In the genomic region with DNA sequence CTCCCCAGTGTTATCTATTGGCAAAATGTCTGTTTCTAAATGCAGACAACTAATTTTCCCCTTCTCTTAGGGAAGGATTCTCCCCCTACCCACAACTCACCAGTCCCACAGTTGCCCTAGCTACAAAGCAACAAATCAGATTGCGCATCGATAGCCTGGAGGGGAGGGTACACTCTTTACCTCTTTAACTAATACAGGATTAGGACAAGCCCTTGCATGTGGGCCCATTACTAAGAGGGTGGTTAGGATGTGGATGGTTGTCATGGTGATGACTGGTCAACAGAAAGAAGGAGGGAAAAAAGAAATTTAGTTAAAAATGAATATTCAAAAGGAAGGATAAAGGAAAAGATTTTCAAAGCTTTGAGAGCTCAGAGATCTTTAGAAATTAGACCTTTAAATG, we compare ENCODE assay signal across 25 mouse cellular contexts. TPM values are rescaled to one million over a fixed set of nuclear protein-coding genes. Genes with fewer than 3 reads are reported as not detected.
DNase-seq lines count a peak whose midpoint lies in the region; ATAC-seq and TF ChIP-seq lines count a peak whose summit lies in the region.
"Had no signal": no experiment of that assay in that cellular context is flagged by ENCODE, and none has a peak within 500 bp of the region (broad histone marks: within the 10 kb centered on the region; RNA-seq: fewer than 3 reads in every experiment).

No protein-coding gene starts in this region.

- no peak overlapping the region for H3K27ac ChIP-seq in forebrain, embryonic 13.5 days
- no peak overlapping the region for H3K27ac ChIP-seq in forebrain, embryonic 11.5 days (ENCODE audit: low read depth, low read length)
- no peak overlapping the region for H3K27ac ChIP-seq in forebrain, embryonic 16.5 days (ENCODE audit: low read length)
- no peak overlapping the region for H3K27ac ChIP-seq in forebrain, embryonic 15.5 days (replicated peaks)
- no peak overlapping the region for H3K27ac ChIP-seq in forebrain, postnatal 0 days (ENCODE audit: low read depth, low read length)
- H3K27ac ChIP-seq in forebrain, embryonic 10.5 days: no peak overlapping the region
- H3K27ac ChIP-seq in heart, embryonic 11.5 days (ENCODE audit: low read depth, low read length): no peak overlapping the region

- H3K36me3 ChIP-seq in forebrain, embryonic 13.5 days (ENCODE audit: poor library complexity, severe bottlenecking): no peaks in the 10 kb centered on the region
- H3K36me3 ChIP-seq in forebrain, embryonic 11.5 days (ENCODE audit: control insufficient read depth, insufficient read depth, low read length): no peaks in the 10 kb centered on the region
- H3K36me3 ChIP-seq in forebrain, embryonic 16.5 days (ENCODE audit: control insufficient read depth, insufficient read depth): no peaks in the 10 kb centered on the region
- H3K36me3 ChIP-seq in forebrain, embryonic 15.5 days: no peaks in the 10 kb centered on the region
- no peaks in the 10 kb centered on the region for H3K36me3 ChIP-seq in forebrain, postnatal 0 days (ENCODE audit: insufficient read depth)
- H3K36me3 ChIP-seq in forebrain, embryonic 10.5 days (replicated peaks): no peaks in the 10 kb centered on the region
- H3K36me3 ChIP-seq in heart, embryonic 11.5 days (ENCODE audit: control insufficient read depth, insufficient read depth, low read length): no peaks in the 10 kb centered on the region
- H3K36me3 ChIP-seq: G1E had no signal

- no peaks in the 10 kb centered on the region for H3K4me1 ChIP-seq in forebrain, embryonic 13.5 days
- H3K4me1 ChIP-seq in forebrain, embryonic 11.5 days (replicated peaks; ENCODE audit: control insufficient read depth, insufficient read depth, low read length): no peaks in the 10 kb centered on the region
- H3K4me1 ChIP-seq in forebrain, embryonic 16.5 days (replicated peaks; ENCODE audit: control insufficient read depth, insufficient read depth, low read length): no peaks in the 10 kb centered on the region
- no peaks in the 10 kb centered on the region for H3K4me1 ChIP-seq in forebrain, embryonic 15.5 days
- H3K4me1 ChIP-seq in forebrain, postnatal 0 days (ENCODE audit: insufficient read depth): no peaks in the 10 kb centered on the region
- no peaks in the 10 kb centered on the region for H3K4me1 ChIP-seq in forebrain, embryonic 10.5 days
- no peaks in the 10 kb centered on the region for H3K4me1 ChIP-seq in heart, embryonic 11.5 days (ENCODE audit: control insufficient read depth, insufficient read depth, low read length)

- ATAC-seq in forebrain, embryonic 13.5 days: 0 out of 2 replicates have a peak, but pooled peaks have one; percentile 36
- no peak for ATAC-seq in forebrain, embryonic 11.5 days (replicated peaks; ENCODE audit: low FRiP score)
- peak; percentile 55; the same call in 1 of the 2 replicates for ATAC-seq in forebrain, embryonic 16.5 days
- no peak; the same call in 1 of the 2 replicates for ATAC-seq in forebrain, embryonic 15.5 days (replicated peaks)
- ATAC-seq in forebrain, postnatal 0 days: peak; percentile 70; the same call in 1 of the 2 replicates
- ATAC-seq in heart, embryonic 11.5 days (replicated peaks; ENCODE audit: insufficient number of reproducible peaks, low FRiP score, low TSS enrichment): no peak
- ATAC-seq: activated CD4-positive, CD25-positive, alpha-beta regulatory T cell, adult 4 months; CD4-positive, CD25-positive, alpha-beta regulatory T cell, adult 4 months; Patski had no signal

- no peak overlapping the region for H3K4me3 ChIP-seq in forebrain, embryonic 13.5 days
- no peak overlapping the region for H3K4me3 ChIP-seq in forebrain, embryonic 11.5 days (ENCODE audit: low read depth, low read length)
- no peak overlapping the region for H3K4me3 ChIP-seq in forebrain, embryonic 16.5 days (replicated peaks; ENCODE audit: low read length)
- H3K4me3 ChIP-seq in forebrain, embryonic 15.5 days: no peak overlapping the region
- no peak overlapping the region for H3K4me3 ChIP-seq in forebrain, postnatal 0 days (ENCODE audit: low read depth, low read length)
- no peak overlapping the region for H3K4me3 ChIP-seq in forebrain, embryonic 10.5 days
- H3K4me3 ChIP-seq in heart, embryonic 11.5 days (ENCODE audit: low read depth, low read length): no peak overlapping the region

- no peak overlapping the region for H3K4me2 ChIP-seq in forebrain, embryonic 13.5 days
- H3K4me2 ChIP-seq in forebrain, embryonic 11.5 days (ENCODE audit: low read depth, low read length, severe bottlenecking): no peak overlapping the region
- H3K4me2 ChIP-seq in forebrain, embryonic 16.5 days (ENCODE audit: low read length): no peak overlapping the region
- no peak overlapping the region for H3K4me2 ChIP-seq in forebrain, embryonic 15.5 days (replicated peaks)
- no peak overlapping the region for H3K4me2 ChIP-seq in forebrain, postnatal 0 days (ENCODE audit: low read depth)
- no peak overlapping the region for H3K4me2 ChIP-seq in heart, embryonic 11.5 days

- WGBS in forebrain, embryonic 13.5 days: 67% methylated on average over 2 of the region's 2 CpGs
- 90% methylated on average over 2 of the region's 2 CpGs for whole genome bisulfite sequencing in forebrain, embryonic 11.5 days
- 66% methylated on average over 2 of the region's 2 CpGs for WGBS in forebrain, embryonic 16.5 days
- 71% methylated on average over 2 of the region's 2 CpGs for WGBS in forebrain, embryonic 15.5 days
- 62% methylated on average over 2 of the region's 2 CpGs for WGBS in forebrain, postnatal 0 days
- WGBS in forebrain, embryonic 10.5 days: 84% methylated on average over 2 of the region's 2 CpGs
- WGBS in heart, embryonic 11.5 days (ENCODE audit: insufficient replicate concordance): 88% methylated on average over 2 of the region's 2 CpGs

- H3K9me3 ChIP-seq in forebrain, embryonic 13.5 days (replicated peaks): no peaks in the 10 kb centered on the region
- no peaks in the 10 kb centered on the region for H3K9me3 ChIP-seq in forebrain, embryonic 11.5 days (ENCODE audit: control insufficient read depth, low read length)
- H3K9me3 ChIP-seq in forebrain, embryonic 16.5 days (ENCODE audit: control insufficient read depth, low read length): no peaks in the 10 kb centered on the region
- no peaks in the 10 kb centered on the region for H3K9me3 ChIP-seq in forebrain, embryonic 15.5 days
- no peaks in the 10 kb centered on the region for H3K9me3 ChIP-seq in forebrain, postnatal 0 days (ENCODE audit: low read length)
- H3K9me3 ChIP-seq in forebrain, embryonic 10.5 days: no peaks in the 10 kb centered on the region
- H3K9me3 ChIP-seq in heart, embryonic 11.5 days (replicated peaks; ENCODE audit: control insufficient read depth, low read length): no peaks in the 10 kb centered on the region
- H3K9me3 ChIP-seq: G1E had no signal

- H3K9ac ChIP-seq in forebrain, embryonic 13.5 days: no peak overlapping the region
- H3K9ac ChIP-seq in forebrain, embryonic 11.5 days (ENCODE audit: low read length): no peak overlapping the region
- no peak overlapping the region for H3K9ac ChIP-seq in forebrain, embryonic 16.5 days (replicated peaks; ENCODE audit: low read depth, low read length)
- no peak overlapping the region for H3K9ac ChIP-seq in forebrain, embryonic 15.5 days (replicated peaks)
- H3K9ac ChIP-seq in forebrain, postnatal 0 days: no peak overlapping the region
- no peak overlapping the region for H3K9ac ChIP-seq in heart, embryonic 11.5 days (ENCODE audit: low read depth, low read length)

- no peak for TF ChIP-seq CTCF in forebrain, postnatal 0 days (IDR thresholded peaks at IDR 0.05; ENCODE audit: low read depth)

- no peak for DNase-seq in forebrain, embryonic 11.5 days (ENCODE audit: low spot score)
- DNase-seq in forebrain, postnatal 0 days: no peak
- no peak for DNase-seq in forebrain, embryonic 10.5 days (ENCODE audit: extremely low spot score, low spot score)
- DNase-seq in heart, adult 11 months: peak; percentile 44
- DNase-seq: adrenal gland, adult 2 months; adrenal gland, adult 8-10 months; adrenal gland, postnatal 10 days; adrenal gland, postnatal 14 days; adrenal gland, postnatal 25 days; adrenal gland, postnatal 36 days; B cell, adult 2 months; cerebellum, adult 11 months; cerebellum, adult 11-12 months had no signal

- H3K27me3 ChIP-seq in forebrain, embryonic 13.5 days: no peaks in the 10 kb centered on the region
- H3K27me3 ChIP-seq in forebrain, embryonic 11.5 days (ENCODE audit: control insufficient read depth, insufficient read depth, low read length): no peaks in the 10 kb centered on the region
- H3K27me3 ChIP-seq in forebrain, embryonic 16.5 days (replicated peaks; ENCODE audit: control insufficient read depth, insufficient read depth, low read length): no peaks in the 10 kb centered on the region
- H3K27me3 ChIP-seq in forebrain, embryonic 15.5 days: no peaks in the 10 kb centered on the region
- no peaks in the 10 kb centered on the region for H3K27me3 ChIP-seq in forebrain, postnatal 0 days (ENCODE audit: insufficient read depth, low read length)
- no peaks in the 10 kb centered on the region for H3K27me3 ChIP-seq in forebrain, embryonic 10.5 days (ENCODE audit: poor library complexity, severe bottlenecking)
- H3K27me3 ChIP-seq in heart, embryonic 11.5 days (ENCODE audit: control insufficient read depth, insufficient read depth, low read length): no peaks in the 10 kb centered on the region
- H3K27me3 ChIP-seq: CH12.LX, Patski had no signal

RNA-seq across cellular contexts. Expression of a gene that starts 45.8 kb away (rescaled TPM):
- polyA plus RNA-seq in forebrain, embryonic 13.5 days (2015; fragmentation: Nextera tagmentation; extraction: Ambion mirVana): not detected in 2 replicates
- not detected in 2 replicates for polyA plus RNA-seq in forebrain, embryonic 11.5 days (2014; fragmentation: Nextera tagmentation; extraction: Ambion mirVana)
- not detected in 2 replicates for polyA plus RNA-seq in forebrain, embryonic 16.5 days (2015; fragmentation: Nextera tagmentation; extraction: Ambion mirVana)
- polyA plus RNA-seq in forebrain, embryonic 15.5 days (2015; fragmentation: Nextera tagmentation; extraction: Ambion mirVana): not detected in 2 replicates
- total RNA-seq in forebrain, postnatal 0 days (2014; rRNA removed): not detected in 2 replicates
- not detected in 2 replicates for polyA plus RNA-seq in forebrain, postnatal 0 days (2015; fragmentation: Nextera tagmentation; extraction: Ambion mirVana)
- not detected in 2 replicates for polyA plus RNA-seq in forebrain, embryonic 10.5 days (2016; fragmentation: Nextera tagmentation; extraction: Ambion mirVana)
- 0.11 TPM in 1 of 2 replicates, not detected in the other for polyA plus RNA-seq in heart, embryonic 11.5 days (2014; fragmentation: Nextera tagmentation; extraction: Ambion mirVana)
- total RNA-seq: adrenal gland, postnatal 10 days; adrenal gland, postnatal 14 days; adrenal gland, postnatal 25 days; adrenal gland, postnatal 4 days; CH12.LX; ES-E14; MEL had no signal
- polyA plus RNA-seq: activated CD4-positive, CD25-positive, alpha-beta regulatory T cell, adult 4 months; adrenal gland, adult 2 months; CD4-positive, CD25-positive, alpha-beta regulatory T cell, adult 4 months; G1E had no signal

Comparison
In these comparisons a context has a peak if more than half of its experiments do, and no peak if none do; other contexts are left out.
1. ATAC-seq: peak in forebrain, embryonic 13.5 days (single experiment), forebrain, embryonic 16.5 days (single experiment) and forebrain, postnatal 0 days (single experiment); none in forebrain, embryonic 11.5 days (single experiment), forebrain, embryonic 15.5 days (single experiment) and heart, embryonic 11.5 days (single experiment).